Mouse (Mus musculus) left cerebral cortex, postnatal 25 days (tissue): ENCODE data around the gene Gnb5. TPM values are rescaled to one million over a fixed set of nuclear protein-coding genes. Genes with fewer than 3 reads are reported as not detected.

Experiments
- DNase-seq, 2 experiments: peaks; one replicate each; pipeline ENCODE4 v3.0.0; 2022; ENCODE audit warnings: low spot score in 2 of 2, mixed read lengths in 1 of 2
- intact Hi-C: fragments of 180-260 bp; cut with DNase I; formaldehyde crosslinking; loops from one replicate; pipeline ENCODE4 v1.15.1; 2025
- total RNA-seq, 2 experiments: library from RNA; stranded (reverse); gene quantifications; 2 replicates each; pipeline ENCODE4 v1.2.3; 2021

Gnb5 gene
- 100 to 1,000 TPM; 151 to 154 TPM for total RNA-seq

DNA sequence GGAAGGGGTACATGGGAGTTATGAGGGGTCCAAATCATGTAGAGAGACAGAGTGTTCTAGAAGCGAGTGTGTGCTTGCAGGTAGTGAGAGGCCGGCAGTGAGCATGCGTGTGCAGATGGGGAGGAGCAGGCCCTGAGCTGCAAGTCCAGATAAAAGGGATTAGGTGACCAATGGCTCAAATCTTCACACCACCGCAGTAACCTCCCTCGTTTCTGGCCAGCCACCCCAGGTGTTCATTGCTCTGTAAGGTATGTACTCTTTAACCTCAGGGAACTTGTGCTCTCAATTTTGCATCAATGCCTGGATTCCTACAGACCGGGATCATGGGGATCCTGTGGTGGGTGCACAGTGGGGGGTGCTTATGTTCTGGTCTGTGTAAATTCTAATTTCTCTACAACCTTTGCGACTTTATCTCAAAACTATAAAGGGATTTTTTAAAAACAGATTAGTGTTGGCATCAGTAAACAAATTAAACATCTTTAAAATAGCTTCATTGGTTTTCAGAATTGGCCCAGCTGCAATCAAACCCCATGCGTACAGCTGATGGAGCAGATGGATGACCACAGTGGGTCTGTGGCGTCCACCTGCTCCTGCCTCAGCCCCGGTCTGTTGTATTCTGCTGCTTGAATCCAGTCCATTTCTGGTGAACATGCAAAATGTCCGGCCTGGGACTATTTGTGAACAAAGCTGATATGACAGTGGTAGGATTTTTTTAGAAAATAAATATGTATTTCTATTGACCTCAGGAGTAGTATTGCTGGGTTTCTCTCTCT lies at the start of gene Gnb5:
Gnb5 (plus strand) TSS at position 163 of the 773 bp plus-strand sequence.
- no peak for DNase-seq
- intact Hi-C loops: no loop called here

GRCm38 (mm10) chr9:75258792-75259191 lies 47.3 kb upstream of the Gnb5 start:
- DNase-seq: no peak
- intact Hi-C loops: no loop called here

DNA sequence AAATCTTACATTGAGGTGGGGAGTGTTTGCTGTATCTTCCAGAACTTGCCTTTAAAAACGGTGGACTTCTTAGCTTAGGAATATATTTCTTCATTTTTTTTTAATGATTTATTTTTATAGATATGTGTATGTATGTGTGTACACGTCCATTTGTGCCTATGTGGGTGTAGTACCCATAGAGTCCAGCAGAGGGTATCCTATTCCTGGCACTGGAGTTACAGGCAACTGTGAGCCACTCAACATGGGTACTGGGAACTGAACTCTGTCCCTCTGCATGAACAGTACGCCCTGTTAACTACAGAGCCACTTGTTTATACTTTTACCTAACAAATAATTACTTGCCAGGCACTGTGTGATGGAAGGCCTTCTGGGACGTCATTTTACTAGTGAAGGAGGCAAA lies 46.4 kb upstream of the Gnb5 start:
- intact Hi-C loops: loop anchor here (2.0 to 5.0 kb wide), 2 partner anchors 187 to 209 kb away; partner anchors contain the start of gene Myo5a
- no peak for DNase-seq

DNA sequence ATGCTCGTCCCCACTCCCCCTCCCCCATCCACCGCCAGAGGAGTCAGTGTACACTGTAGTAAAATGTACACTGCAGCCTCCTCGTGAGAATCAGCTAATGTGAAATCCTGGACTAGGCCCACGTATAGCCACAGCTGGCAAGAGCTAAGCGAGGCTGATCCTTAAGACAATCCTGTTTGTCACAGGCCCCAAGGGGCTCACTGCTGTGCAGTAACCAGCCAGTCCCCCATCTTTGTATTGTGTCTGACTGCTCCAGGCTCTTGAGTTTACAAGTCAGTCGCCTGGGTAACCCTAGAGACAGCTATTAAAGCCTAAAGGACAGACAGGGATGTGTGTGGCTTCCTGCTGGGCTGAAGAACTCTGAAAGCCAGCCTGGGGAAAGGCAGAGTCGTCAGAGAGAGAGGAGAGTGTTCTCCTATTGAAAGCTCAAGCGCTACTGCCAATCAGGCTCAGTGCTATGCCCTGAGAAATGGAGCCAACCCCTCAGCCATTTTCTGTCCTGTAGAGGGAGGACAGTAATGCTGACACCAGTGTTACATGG lies 44.7 kb upstream of the Gnb5 start:
- intact Hi-C loops: loop anchor here (2.0 to 5.0 kb wide), 2 partner anchors 189 to 211 kb away; partner anchors contain the start of gene Myo5a
- peak in 1 of 2 experiments; percentile 13 for DNase-seq

- intact Hi-C loops: loop anchor here (5.0 kb wide), 1 partner anchor 190 kb away; the partner anchor contains the start of gene Myo5a
- peak; percentile 59 to 82 for DNase-seq
Measured at GRCm38 (mm10) chr9:75262235-75262826, 43.8 kb upstream of the Gnb5 start.

DNA sequence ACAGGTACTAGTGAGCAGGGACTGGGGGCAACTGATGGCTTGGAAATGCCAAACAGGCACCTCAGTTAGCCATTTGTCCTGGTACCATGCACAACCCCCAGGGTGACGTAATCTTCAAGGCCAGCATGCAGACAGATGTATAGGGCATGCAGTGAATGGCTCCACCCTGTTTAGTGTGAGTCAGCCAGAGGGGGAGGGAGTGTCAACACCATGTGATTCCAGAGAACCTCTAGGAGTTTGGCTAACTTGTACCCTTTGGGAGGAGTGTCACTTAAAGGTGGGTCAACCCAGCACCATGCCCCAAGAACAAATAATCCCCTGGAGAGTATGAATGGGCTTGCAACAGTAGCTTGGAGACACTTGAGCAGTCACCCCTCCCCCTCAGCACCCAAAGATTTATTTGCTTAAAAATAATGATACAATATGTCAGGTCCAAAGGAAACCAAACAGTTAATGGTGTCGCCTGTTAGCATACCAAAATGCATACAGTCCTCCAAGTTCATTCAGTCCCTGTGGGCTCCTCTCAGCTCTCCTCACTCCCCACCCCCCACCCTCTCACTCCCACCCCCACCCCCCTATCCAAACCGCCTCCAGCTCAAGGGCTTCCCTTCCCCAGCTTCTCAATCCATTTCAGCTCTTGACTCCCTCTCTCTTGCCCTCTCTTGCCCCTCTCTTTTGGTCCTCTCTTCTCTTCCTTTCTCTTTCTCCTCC lies 41.9 kb upstream of the Gnb5 start:
- intact Hi-C loops: loop anchor here (5.0 kb wide), 1 partner anchor 192 kb away; the partner anchor contains the start of gene Myo5a

GRCm38 (mm10) chr9:75267147-75267546 lies 38.9 kb upstream of the Gnb5 start:
- intact Hi-C loops: no loop called here
- no peak for DNase-seq

More for the DNA sequence above, 41.9 kb upstream of the Gnb5 start:
- no peak for DNase-seq

DNA sequence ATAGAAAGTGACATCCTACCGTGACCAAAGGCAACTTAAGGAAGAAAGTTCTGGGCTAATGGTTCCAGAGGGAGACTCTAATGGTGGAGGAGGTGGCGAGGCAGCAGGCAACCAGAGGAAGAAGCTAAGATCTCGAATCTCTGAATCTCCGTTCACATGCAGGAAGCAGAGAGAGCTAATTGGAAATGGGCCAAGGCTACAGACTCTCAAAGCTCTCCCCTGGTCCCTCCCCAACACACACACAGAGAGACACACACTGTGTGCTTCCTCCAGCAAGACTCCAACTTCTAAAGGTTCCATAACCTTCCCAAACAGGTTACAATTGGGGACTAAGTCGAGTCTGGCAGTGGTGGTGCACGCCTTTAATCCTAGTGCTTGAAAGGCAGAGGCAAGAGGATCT lies 35.7 kb upstream of the Gnb5 start:
- intact Hi-C loops: no loop called here
- no peak for DNase-seq

- DNase-seq: no peak
- intact Hi-C loops: no loop called here
Measured at GRCm38 (mm10) chr9:75271539-75271938, 34.5 kb upstream of the Gnb5 start.

DNA sequence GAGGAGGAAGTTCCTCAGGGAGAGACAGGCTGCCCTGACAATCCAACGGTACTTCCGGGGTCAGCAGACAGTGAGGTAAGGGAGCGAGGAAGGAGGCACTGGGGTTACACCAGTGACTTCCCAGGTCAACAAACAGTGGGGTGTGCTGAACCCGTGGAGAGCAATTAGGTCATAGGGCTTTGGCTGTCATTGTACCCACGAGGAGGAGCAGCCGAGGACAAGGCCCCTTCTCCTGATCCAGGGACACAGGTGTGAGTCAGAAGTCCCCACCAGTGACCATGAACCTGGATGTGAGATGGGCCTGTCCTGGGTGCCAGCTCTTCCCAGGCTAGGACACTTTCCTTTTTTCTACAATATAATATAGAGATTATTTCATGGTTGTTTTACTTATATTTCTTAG lies 32.4 kb upstream of the Gnb5 start:
- intact Hi-C loops: no loop called here
- DNase-seq: no peak

GRCm38 (mm10) chr9:75274486-75274885 lies 31.6 kb upstream of the Gnb5 start:
- intact Hi-C loops: no loop called here
- no peak for DNase-seq

DNA sequence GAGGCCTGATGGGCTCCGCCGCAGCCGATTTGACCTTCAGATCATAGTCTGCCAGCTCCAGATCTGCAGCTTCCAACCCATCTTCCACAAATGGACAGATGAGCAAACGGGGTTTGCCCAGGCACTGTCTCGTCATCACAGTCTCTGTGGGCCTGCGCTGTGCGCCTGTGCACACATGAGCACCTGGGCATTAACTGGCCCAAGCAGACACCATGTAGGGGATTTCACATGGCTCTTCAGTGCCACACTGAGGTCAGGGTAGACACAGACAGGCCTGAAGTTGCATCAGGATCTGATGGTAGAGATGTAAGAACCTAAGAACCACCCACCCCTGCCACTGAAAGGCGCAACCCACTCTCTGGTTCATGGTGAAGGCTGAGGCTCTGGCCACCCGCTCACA lies 31.0 kb upstream of the Gnb5 start:
- intact Hi-C loops: no loop called here

DNA sequence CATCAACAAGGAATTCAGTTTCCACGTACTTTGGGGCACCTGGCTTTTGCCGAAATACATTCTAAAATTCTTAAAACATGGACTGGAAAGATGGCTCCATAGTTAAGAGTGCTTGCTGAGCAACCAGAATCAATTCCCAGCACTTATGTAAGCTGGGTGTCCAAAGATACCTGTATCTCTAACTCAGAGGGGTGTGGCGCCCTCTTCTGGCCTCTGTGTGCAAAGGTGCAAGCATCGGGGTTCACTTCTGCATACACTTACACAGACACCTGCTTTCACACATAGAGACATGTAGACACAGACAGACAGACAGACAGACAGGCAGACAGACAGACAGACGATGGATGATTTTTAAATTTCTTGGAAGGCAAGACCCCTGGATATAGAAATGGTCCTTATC lies 25.3 kb upstream of the Gnb5 start:
- intact Hi-C loops: loop anchor here (5.0 kb wide), 4 partner anchors 156 to 374 kb away; no protein-coding TSS in a partner anchor
- DNase-seq: peak in 1 of 2 experiments; percentile 71

More for the DNA sequence above, 31.0 kb upstream of the Gnb5 start:
- no peak for DNase-seq

- no peak for DNase-seq
- intact Hi-C loops: loop anchor here (5.0 kb wide), 4 partner anchors 155 to 375 kb away; no protein-coding TSS in a partner anchor
Measured at GRCm38 (mm10) chr9:75282179-75282578, 23.9 kb upstream of the Gnb5 start.

DNA sequence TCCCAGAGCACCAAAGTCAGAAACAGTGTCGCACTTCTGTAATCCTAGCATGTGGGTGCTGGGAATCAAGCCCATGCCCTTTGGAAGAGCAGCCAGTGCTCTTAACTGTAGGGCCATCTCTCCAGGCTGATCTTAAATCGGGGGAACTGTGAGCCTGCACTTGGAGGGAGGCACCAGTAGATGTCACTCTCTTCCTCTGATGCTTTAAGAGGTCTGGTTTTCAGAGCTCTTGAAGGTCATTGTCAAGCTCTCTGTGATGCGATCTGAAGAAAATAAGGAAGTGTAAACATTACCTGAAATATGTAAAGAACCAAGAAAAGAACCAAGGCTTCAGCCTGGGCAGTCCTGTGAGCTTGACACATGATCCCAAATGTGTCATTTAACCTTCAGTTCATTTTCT lies 23.3 kb upstream of the Gnb5 start:
- DNase-seq: peak; percentile 57 to 79
- intact Hi-C loops: loop anchor here (5.0 kb wide), 4 partner anchors 154 to 376 kb away; no protein-coding TSS in a partner anchor

DNA sequence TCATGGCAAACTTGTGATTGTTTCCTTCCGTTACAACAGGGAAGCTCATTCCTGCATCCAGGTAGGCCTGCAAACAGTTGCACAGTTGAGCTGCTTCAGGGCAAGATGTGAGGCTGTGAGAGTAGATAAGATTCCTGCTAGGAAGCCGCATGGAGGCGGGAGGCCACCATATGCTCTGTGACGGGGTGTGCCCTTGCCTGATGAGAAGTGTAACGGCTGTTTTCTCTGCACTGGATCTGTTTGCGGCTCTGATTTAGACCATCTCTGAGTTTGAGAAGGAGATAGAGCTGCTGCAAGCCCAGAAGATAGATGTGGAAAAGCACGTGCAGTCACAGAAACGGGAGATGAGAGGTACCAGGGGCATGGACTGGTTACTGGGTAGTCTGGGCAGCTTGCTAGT lies 22.5 kb upstream of the Gnb5 start:
- peak; percentile 18 to 22 for DNase-seq
- intact Hi-C loops: loop anchor here (5.0 kb wide), 4 partner anchors 154 to 376 kb away; no protein-coding TSS in a partner anchor

- DNase-seq: no peak
- intact Hi-C loops: no loop called here
Measured at GRCm38 (mm10) chr9:75285363-75285762, 20.7 kb upstream of the Gnb5 start.

- intact Hi-C loops: no loop called here
Measured at GRCm38 (mm10) chr9:75287636-75288035, 18.5 kb upstream of the Gnb5 start.

GRCm38 (mm10) chr9:75289545-75289944 lies 16.5 kb upstream of the Gnb5 start:
- intact Hi-C loops: no loop called here

More at GRCm38 (mm10) chr9:75287636-75288035, 18.5 kb upstream of the Gnb5 start:
- DNase-seq: no peak

GRCm38 (mm10) chr9:75299342-75299741 lies 6.7 kb upstream of the Gnb5 start:
- no peak for DNase-seq
- intact Hi-C loops: loop anchor here (10.0 kb wide), 1 partner anchor 285 kb away; no protein-coding TSS in a partner anchor

More at GRCm38 (mm10) chr9:75289545-75289944, 16.5 kb upstream of the Gnb5 start:
- DNase-seq: no peak
